26 mouse cellular contexts compared by ENCODE assay signal in genomic region chr2:82078287-82078994, GRCm38 (mm10). TPM values are rescaled to one million over a fixed set of nuclear protein-coding genes. Genes with fewer than 3 reads are reported as not detected.
A peak's percentile ranks its signal among the peaks of the same experiment; 100 is the strongest.
DNase-seq lines count a peak whose midpoint lies in the region; ATAC-seq and TF ChIP-seq lines count a peak whose summit lies in the region.
"Had no signal": no experiment of that assay in that cellular context is flagged by ENCODE, and none has a peak within 500 bp of the region (broad histone marks: within the 10 kb centered on the region; RNA-seq: fewer than 3 reads in every experiment).

No protein-coding gene starts in this region.

- TF ChIP-seq CTCF in layer of hippocampus, adult 2 months (conservative IDR thresholded peaks at IDR 0.05) = no peak

- 58% methylated on average over 6 of the region's 6 CpGs for WGBS in forebrain, embryonic 15.5 days
- WGBS in forebrain, embryonic 12.5 days = 82% methylated on average over 6 of the region's 6 CpGs

- H3K9me3 ChIP-seq in forebrain, embryonic 15.5 days = no peaks in the 10 kb centered on the region
- H3K9me3 ChIP-seq in forebrain, embryonic 12.5 days = no peaks in the 10 kb centered on the region
- H3K9me3 ChIP-seq: embryonic facial prominence, embryonic 12.5 days; heart, embryonic 15.5 days; hindbrain, embryonic 13.5 days had no signal

- no peak overlapping the region for H3K4me2 ChIP-seq in forebrain, embryonic 15.5 days (replicated peaks)
- no peak overlapping the region for H3K4me2 ChIP-seq in forebrain, embryonic 12.5 days
- H3K4me2 ChIP-seq: embryonic facial prominence, embryonic 12.5 days; heart, embryonic 11.5 days; heart, embryonic 15.5 days; hindbrain, embryonic 13.5 days had no signal

- ATAC-seq in forebrain, embryonic 15.5 days (replicated peaks) = peak; percentile 83
- ATAC-seq in forebrain, embryonic 12.5 days (ENCODE audit: low FRiP score) = no peak
- ATAC-seq: activated CD4-positive, CD25-positive, alpha-beta regulatory T cell, adult 4 months; hindbrain, postnatal 0 days; Patski had no signal

- no peaks in the 10 kb centered on the region for H3K27me3 ChIP-seq in forebrain, embryonic 15.5 days
- H3K27me3 ChIP-seq in forebrain, embryonic 12.5 days = no peaks in the 10 kb centered on the region
- H3K27me3 ChIP-seq: CH12.LX; embryonic facial prominence, embryonic 12.5 days; heart, embryonic 15.5 days; hindbrain, embryonic 13.5 days had no signal

- no peaks in the 10 kb centered on the region for H3K36me3 ChIP-seq in forebrain, embryonic 15.5 days
- no peaks in the 10 kb centered on the region for H3K36me3 ChIP-seq in forebrain, embryonic 12.5 days (replicated peaks)
- H3K36me3 ChIP-seq: embryonic facial prominence, embryonic 12.5 days; heart, embryonic 15.5 days; hindbrain, embryonic 13.5 days had no signal

- DNase-seq in layer of hippocampus, adult 2 months (ENCODE audit: low spot score in 2 of 2) = peak; percentile 35 to 53
- no peak for DNase-seq in layer of hippocampus, postnatal 10 days (ENCODE audit: low spot score in 2 of 2)
- peak; percentile 26 to 34 for DNase-seq in layer of hippocampus, adult 8-10 months (ENCODE audit: low spot score in 2 of 2)
- no peak for DNase-seq in ovary, postnatal 36 days (ENCODE audit: low spot score)
- no peak for DNase-seq in urinary bladder, postnatal 36 days (ENCODE audit: low spot score in 2 of 2)
- DNase-seq: adrenal gland, adult 2 months; adrenal gland, postnatal 36 days; cerebellum, adult 11-12 months; cerebellum, adult 9-10 months; cerebellum, postnatal 25 days; gastrocnemius, postnatal 14 days; heart, adult 2 months; heart, postnatal 14 days had no signal

- H3K27ac ChIP-seq in forebrain, embryonic 15.5 days (replicated peaks) = peak overlapping the region; percentile 34; the same call in 1 of the 2 replicates
- no peak overlapping the region for H3K27ac ChIP-seq in forebrain, embryonic 12.5 days
- peak overlapping the region; percentile 20; the same call in 1 of the 2 replicates for H3K27ac ChIP-seq in layer of hippocampus, adult 2 months
- H3K27ac ChIP-seq: embryonic facial prominence, embryonic 12.5 days; heart, adult 2 months; heart, embryonic 15.5 days; hindbrain, embryonic 13.5 days; hindbrain, postnatal 0 days had no signal

- H3K9ac ChIP-seq in forebrain, embryonic 15.5 days (replicated peaks) = no peak overlapping the region
- no peak overlapping the region for H3K9ac ChIP-seq in forebrain, embryonic 12.5 days
- H3K9ac ChIP-seq: embryonic facial prominence, embryonic 12.5 days; heart, embryonic 15.5 days; hindbrain, embryonic 13.5 days had no signal

- no peak overlapping the region for H3K4me3 ChIP-seq in forebrain, embryonic 15.5 days
- H3K4me3 ChIP-seq in forebrain, embryonic 12.5 days (replicated peaks) = no peak overlapping the region
- no peak overlapping the region for H3K4me3 ChIP-seq in layer of hippocampus, adult 2 months
- H3K4me3 ChIP-seq: embryonic facial prominence, embryonic 12.5 days; heart, adult 2 months; heart, embryonic 15.5 days; hindbrain, embryonic 13.5 days had no signal

- no peaks in the 10 kb centered on the region; the same call in 1 of the 2 replicates for H3K4me1 ChIP-seq in forebrain, embryonic 15.5 days
- no peaks in the 10 kb centered on the region for H3K4me1 ChIP-seq in forebrain, embryonic 12.5 days
- H3K4me1 ChIP-seq: embryonic facial prominence, embryonic 12.5 days; heart, embryonic 15.5 days; hindbrain, embryonic 13.5 days had no signal

RNA-seq across cellular contexts. Expression of gene Zfp804a, which starts 25.4 kb away (rescaled TPM):
- polyA plus RNA-seq in forebrain, embryonic 15.5 days (2015; fragmentation: Nextera tagmentation; extraction: Ambion mirVana) = 6.1 and 6.3 TPM in 2 replicates
- 2.1 and 2.5 TPM in 2 replicates for polyA plus RNA-seq in forebrain, embryonic 12.5 days (2016; fragmentation: Nextera tagmentation; extraction: Ambion mirVana)
- total RNA-seq in layer of hippocampus, adult 2 months (2021) = 10 to 100 TPM; 21.5 to 24.4 TPM
- total RNA-seq in layer of hippocampus, postnatal 10 days (2021) = 10 to 100 TPM; 22.6 to 24.0 TPM
- 10 to 100 TPM; 18.2 to 24.8 (median 20.2) TPM for total RNA-seq in layer of hippocampus, adult 8-10 months (2022)
- total RNA-seq: CH12.LX; gastrocnemius, adult 18-20 months; gastrocnemius, postnatal 14 days; heart, adult 2 months; heart, postnatal 14 days; hematopoietic stem cell, adult 5-6 weeks had no signal
- polyA plus RNA-seq: activated CD4-positive, CD25-positive, alpha-beta regulatory T cell, adult 4 months; gonadal fat pad, adult 2 months; heart, adult 2 months had no signal

Comparison
In these comparisons a context has a peak if more than half of its experiments do, and no peak if none do; other contexts are left out.
1. DNase-seq: peak in layer of hippocampus, adult 2 months (2 of 2) and layer of hippocampus, adult 8-10 months (2 of 2); none in layer of hippocampus, postnatal 10 days (0 of 2), ovary, postnatal 36 days (single experiment) and urinary bladder, postnatal 36 days (0 of 2).